Mouse (Mus musculus) monocyte, adult 5-6 weeks (primary cell): Measurements from ENCODE around the gene Smndc1. TPM values are rescaled to one million over a fixed set of nuclear protein-coding genes. Genes with fewer than 3 reads are reported as not detected.

Experiments used
- ATAC-seq: fragments of 153-309, 156-312 bp; replicated peaks from 2 replicates; pipeline ENCODE4 v1.8.0; 2017; ENCODE audit warnings: mild to moderate bottlenecking; ENCODE audit not compliant: low TSS enrichment, insufficient number of reproducible peaks, severe bottlenecking, poor library complexity, low FRiP score
- total RNA-seq: library from RNA; stranded (forward); fragments of 200-1000, 200-491, 200-594 nt; gene quantifications from 3 replicates; pipeline ENCODE4 v1.2.3, GENCODE M21; 2017

The Smndc1 gene
- total RNA-seq, 1 experiment from 2014 or later = 74.1 TPM

DNA sequence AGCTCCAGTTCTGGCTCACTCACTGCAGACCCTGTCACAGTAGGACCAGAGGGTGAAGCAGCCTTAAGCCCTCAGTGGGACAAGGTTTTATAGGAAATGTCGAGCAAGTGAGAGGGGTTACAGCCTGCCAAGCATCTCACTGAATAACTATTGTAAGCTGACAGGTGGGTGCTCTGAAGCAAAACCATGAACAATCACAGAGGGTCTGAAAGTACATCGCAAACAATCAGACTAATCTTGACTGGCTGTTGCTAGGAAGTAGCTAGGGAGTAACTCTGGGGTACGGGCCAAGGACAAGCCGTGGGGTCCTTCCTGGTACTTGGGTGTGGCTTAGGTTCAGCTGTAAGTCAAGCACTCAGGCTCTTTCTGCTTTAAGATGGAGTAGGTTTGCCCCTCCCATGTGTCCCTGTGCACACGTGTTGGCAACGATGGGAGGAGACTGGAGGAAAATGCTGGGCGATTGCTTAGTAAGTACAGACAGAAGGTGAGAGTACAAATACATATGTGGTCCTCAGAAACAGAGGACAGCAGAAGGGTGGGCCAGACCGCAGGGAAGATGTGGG is 2.5 kb upstream of the Smndc1 start:
- no peak for ATAC-seq

DNA sequence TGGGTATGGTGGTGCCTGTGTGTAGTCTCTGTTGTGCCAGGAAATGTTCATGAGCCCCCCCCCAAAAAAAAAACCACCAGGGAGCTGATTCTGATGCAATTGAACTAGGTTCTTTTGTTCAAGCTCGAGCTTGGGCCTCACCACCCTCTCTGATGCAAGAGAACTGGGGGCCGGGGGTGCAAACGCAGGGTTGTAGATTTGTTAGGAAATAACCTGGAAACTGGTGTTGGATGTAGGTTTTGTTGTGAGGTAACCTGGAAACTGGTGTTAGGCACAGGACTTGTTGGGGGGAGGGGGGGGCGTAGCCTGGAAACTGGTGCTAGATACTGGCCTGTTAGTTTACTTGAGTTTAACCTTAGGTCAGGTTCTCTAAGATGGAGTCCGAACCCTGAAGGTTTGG is 1.4 kb upstream of the Smndc1 start:
- no peak for ATAC-seq

DNA sequence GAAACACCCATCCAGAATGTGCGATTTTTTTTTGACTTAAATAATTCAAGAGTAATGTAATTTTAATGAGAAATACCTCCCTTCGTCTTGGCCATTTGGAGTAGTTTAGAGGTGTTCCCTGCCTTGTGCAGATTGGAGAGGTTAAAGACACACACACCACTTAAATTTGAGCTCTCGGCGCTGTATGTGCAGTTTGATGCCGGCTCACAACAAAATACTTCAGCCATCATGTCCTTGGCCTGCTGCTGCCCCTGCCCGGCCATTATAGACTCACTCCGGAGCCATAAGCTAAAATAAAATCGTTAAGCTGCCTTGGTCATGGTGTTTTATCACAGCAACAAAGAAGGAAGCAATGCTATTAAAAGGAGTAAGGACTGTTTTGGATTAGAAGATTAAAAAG is 1.0 kb upstream of the Smndc1 start:
- no peak for ATAC-seq

DNA sequence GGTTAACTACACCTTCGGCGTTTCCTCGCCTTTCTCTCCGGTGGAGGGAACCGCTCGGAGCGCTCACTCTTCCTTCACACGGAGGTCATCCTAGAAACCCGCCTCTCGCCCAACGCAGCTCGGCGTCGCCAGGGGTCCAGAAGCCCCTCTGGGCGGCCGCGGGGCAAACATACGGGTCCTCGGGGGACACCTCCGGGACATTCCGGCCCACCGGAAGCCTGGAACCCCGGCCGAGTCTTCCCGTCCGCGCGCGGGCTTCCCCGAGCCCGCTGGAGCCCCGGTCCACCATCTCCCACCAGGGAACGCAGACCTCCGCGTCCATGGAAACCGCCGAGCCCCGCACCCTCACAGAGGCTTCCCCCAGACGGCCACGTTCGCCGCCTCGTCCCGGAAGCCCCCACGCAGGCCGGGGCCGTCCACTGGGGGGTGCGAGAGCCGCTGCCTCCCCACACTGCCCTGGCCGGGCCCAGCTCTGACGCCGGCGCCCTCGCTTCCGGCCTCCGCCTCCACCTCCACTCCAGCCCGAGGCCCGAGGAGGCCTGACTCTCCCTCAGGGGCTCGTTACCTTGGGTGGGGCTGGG is 437 bp downstream of the Smndc1 start:
- ATAC-seq = peak; percentile 6; the same call in 1 of the 2 replicates

DNA sequence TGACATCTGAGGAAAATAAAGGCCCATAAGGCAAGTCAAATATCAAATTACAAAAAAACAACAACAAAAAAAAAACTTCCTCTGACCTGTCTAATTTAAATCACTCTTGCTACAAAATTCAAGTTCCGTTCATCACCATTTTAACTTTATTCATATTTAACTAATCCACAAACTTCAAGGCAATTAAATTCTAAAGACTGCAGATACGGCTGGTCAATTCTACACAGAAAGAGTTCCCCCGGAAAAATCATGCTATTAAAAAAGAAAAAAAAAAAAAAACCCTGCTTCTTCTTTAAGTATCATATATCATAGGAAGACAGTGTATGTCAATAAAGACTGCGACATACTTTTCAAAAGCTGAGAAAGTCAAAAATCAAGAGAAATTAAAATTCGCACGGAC is 961 bp downstream of the Smndc1 start:
- no peak for ATAC-seq

DNA sequence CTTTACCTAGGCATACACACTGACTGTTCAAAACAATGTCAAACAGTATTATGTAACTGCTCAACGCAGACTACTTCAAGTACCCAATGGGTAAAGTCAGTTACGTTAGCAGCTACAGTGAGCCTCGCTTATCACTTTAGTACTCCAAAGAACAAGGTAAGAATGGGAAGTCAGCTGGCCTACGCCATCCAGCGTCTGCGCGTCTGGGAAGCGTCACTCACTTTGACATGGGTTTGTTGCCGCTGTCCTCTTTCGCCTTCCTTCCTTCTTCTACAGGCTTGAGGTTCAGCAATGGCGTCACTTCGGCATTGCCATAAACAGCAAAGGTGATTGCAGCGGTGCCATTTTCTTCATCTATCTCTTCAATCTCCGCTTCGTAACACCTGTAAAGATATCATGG is 7.0 kb downstream of the Smndc1 start:
- no peak for ATAC-seq

DNA sequence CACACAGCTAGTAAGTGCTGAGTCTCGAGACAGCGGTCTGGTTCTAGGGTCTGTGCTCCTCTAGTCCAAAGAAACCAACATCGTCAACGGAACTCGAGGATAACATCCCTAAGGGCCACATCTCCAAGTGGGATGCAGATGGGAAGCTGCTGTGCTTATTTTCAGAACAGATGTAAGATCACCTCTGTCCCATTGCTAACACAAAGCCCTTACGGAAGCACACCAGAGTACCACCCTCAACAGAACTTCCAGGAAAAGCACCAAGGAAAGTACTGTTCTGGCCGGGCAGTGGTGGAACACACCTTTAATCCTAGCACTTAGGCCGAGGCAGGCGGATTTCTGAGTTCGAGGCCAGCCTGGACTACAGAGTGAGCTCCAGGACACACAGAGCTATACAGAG is 12.0 kb downstream of the Smndc1 start:
- no peak for ATAC-seq

DNA sequence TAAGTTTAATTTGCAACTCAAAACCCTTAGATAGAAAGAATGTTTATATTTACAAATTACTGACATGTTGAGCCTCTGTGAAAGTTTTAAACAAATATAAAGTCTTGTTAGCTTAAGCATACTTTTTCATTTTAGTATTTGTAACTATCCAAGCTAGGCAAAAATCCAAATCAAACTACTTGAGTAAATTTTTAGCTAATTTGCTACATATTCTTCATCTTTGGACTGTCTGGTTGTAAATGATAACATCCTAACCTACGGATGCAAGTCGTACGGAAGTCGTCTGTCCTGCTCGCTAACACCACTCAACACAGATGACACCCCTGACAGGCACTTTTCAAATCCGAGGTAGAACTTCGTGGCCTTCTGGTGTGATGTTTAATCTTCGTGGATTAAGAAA is 12.7 kb downstream of the Smndc1 start:
- no peak for ATAC-seq

DNA sequence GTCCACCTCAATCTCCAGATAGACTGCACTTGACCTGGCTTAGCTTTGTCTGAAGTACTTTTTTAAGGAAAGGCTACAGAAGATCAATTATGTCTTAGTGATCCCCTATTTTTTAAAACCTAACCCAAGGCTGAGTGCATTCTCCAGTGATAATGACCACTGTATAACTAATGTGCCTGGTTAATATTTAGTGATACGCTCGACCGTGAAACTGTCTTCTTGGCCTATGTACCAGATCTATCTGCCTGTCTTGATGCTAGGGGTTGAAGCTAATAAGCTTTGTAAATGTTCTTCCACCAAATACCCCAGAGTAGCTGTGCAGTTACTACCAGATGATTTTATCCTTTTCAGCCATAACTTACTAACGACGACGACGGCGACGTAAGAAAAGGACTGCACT is 14.6 kb downstream of the Smndc1 start:
- no peak for ATAC-seq

DNA sequence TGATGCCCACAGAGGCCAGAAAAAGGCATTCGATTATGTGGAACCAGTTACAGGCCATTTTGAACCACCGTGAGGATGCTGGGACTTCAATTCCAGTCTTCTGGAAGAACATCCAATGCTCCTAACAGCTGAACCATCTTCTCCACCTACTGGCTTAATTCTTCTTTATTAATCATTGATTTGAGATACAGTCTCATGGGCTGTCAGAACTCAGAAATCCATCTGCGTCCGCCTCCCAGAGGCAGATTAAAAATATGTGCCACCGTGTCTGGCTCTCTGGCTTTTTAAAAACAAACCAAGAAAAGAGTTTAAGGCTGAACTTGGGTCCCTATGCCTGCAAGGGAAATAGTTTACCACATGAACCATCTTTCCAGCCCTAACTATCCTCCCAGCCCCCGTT is 15.1 kb downstream of the Smndc1 start:
- ATAC-seq = no peak

DNA sequence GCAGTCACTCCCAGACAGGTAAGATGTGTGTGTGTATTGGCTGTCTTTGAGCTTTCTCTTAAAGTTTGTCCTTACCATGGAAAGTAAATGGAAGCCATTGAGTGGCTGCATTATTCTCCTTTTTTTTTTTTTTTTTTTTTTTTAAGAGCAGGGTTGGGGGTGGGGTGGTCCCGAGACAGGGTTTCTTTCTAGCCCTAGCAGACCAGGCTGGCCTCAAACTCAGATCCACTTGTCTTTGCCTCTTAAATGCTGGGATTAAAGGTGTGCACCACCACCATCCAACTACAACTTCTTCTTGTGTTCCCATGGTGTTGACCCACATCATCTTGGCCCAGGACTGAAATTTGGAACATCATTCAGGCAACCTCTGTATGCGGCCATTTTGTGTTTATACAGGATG is 16.8 kb downstream of the Smndc1 start:
- no peak for ATAC-seq

DNA sequence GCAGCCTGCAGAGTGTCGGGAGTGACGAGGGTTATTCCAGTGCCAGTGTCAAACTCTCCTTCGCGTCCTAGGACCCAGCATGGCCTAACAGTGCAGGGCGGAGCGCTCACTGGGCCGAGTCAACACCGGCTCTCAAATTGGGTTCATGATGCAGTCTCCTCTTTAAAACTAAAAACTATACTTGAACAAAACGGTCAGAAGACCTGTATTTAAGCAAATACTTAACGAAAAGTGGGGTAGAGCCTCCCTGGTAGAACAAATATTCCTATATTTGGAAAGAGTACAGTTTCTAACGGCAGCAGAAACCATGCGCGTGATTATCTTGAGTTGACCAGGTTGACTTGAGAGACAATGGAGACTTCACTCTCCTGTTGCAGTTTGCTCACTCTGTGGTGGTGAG is 18.7 kb downstream of the Smndc1 start, which contains the start of gene Gm10197:
TSS of gene Gm10197 (minus strand) at position 101 of the 400 bp plus-strand sequence.
- ATAC-seq = no peak

DNA sequence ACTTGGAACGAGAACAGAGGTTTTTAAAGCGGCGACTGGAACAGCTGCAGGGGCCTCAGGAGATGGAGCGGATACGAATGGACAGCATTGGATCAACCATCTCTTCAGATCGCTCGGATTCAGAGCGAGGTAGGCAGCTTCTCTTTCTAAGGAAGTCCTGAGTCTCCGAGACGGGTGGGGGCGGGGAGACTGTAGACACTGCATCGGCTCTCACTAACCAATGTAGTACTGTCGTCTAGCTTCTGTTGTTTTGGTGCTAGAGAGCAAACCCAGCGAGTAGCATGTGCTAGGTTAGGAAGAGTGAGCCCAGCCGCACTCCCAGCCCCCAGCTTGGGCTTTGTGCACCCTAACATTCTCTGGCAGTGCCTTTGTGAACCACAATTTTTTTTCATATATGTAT is 20.1 kb downstream of the Smndc1 start:
- ATAC-seq = no peak

DNA sequence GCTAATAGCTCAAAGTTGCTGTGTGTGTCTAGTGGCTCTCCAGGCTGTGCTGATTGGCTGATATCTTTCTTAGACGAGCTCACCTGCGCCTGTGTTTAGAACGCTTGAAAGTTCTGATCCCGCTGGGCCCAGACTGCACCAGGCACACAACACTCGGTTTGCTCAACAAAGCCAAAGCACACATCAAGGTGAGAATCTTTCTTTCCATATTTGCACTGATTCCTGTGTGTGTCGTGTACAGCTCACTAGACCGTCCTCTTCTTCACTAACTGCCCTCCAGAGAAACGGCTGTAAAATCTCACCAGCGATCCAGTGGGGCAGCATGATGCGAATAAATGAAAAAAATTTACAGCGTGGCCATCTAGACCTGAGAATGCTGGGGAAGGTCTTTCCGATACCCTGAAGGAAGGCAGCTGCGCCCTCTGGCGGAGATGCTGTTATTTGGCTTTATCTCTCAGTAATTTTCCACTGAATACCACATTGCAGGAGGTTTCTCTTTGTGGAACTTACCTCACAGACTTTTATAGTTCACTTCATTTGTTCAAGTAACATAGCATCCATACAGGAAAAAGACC is 20.8 kb downstream of the Smndc1 start:
- ATAC-seq = 0 out of 2 replicates have a peak, but pooled peaks have one; percentile 57

DNA sequence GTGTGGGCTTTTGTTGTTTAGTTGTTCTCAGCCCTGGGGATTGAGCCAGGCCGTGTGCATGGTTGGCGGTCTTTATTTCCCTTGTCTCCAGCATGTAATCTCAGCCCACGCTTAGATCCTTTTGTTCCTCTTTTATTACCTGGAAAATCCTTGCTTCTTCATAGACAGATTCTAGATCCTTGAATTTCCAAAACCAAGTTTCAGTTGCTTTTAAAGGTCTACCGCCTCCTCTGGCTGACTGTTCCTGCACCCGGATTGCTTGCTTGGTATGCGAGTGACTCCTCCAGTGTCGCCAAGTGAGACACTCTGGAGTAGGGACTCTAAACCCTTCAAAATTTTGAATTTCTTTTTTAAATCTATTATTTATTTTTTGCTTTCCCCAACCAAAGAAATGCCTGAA is 23.5 kb downstream of the Smndc1 start:
- no peak for ATAC-seq

DNA sequence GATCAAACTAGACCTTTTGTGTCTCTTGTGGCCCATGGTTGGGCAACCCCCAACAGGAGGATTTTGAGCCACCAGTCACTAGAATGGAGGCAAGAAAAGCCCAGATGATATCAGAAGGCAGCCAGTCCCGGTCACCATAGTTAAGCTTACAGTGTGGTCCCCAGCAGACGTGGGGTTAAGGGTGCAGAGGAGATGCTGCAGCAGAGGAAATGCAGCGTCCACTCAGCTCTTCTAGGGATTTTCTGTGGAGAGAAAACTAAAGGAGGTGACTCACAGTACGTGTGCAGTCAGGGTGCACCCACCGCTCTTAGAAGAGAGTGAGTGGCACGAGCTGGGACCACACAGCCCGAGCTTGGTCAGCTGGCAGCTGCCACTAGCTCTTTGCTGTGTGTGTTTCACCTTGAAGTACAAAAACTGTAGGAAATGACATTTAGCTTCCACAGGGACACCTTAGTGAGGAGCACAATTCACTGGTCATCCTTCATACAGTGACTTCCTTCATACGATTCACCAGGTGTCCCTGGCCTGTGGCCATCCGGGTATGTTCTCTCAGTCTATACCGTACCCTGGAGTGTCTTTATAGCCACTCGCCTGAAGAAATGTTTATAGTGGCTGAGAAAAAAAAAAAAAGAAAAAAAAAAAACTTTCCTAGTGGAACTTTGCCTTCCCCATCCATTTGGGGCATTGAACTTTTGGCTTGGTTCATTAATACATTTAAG is 24.2 kb downstream of the Smndc1 start:
- ATAC-seq = no peak

DNA sequence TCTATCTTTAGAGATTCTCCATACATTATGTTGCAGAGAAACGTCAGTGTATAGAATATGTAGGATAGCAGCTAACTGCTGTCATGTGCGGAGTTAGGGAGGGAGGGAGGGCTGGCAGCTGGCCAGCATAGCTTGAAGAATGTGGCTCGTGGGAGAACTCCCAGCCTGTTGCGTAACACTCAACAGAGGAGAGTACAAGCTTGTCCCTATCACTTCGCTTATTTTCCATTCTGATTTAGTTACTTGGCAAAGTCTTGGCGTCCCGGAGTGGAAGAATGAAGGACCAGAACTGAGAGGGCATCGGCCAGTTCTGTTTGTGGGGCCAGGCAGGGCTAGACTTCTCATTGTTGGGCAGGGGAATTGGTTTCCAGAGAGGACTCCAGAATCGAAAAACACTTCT is 25.4 kb downstream of the Smndc1 start:
- ATAC-seq = no peak

DNA sequence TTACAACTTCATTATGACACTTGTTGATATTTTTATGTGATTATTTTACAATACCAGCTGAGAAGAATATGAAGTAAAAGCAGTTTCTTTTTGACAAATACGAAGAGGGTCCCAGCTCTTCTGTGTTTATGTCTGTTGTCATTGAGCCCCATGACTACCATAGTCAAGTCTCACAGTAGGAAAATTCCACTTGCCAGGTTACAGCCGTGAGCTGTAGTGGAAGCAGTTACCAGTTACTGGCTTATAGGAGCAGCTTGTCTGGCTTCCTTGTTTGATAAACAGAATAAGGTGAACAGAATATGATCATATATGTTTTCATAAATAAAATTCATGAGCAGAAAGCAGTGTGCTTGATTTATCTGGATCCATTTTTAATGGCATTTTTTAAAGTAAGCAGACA is 25.8 kb downstream of the Smndc1 start:
- no peak for ATAC-seq

DNA sequence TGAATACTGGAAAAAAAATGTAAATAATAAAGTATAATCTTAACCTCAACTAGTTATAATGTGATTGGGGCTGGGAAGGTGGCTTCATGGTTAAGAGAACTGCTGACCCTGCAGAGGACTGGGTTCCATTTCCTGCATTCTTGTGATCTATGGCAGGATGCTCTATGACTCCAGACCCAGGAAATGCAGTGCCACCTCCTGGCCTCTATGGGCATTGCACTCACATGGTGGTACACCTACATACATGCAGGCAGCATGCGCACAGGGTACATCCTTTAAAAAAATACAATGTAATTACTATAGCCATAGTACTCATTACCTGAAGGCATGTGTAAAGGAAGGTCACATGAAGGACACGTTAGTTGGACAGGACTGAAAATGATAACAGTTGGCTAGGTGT is 27.4 kb downstream of the Smndc1 start:
- ATAC-seq = peak; percentile 78
